In the genomic region with DNA sequence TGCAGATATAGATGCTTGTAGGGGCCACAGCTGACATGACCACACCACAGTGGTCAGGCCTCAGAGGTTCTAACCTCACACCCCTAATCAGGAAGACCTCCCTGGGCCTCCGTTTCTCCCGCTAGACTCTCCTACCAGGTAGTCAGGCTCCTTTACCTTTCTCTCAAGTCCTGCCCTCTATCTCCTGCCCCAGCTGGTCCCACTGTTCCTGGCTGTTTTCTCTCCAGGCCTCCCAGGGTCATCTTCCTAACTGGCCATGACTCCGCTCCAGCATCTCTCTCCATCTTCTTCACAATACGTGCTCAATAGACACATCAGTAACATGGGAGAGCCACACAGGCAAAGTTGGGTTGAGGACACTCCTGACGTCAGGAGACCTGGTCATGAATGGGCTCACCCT, we compare ENCODE assay signal across 13 mouse cellular contexts. TPM values are rescaled to one million over a fixed set of nuclear protein-coding genes. Genes with fewer than 3 reads are reported as not detected.
DNase-seq lines count a peak whose midpoint lies in the region; ATAC-seq and TF ChIP-seq lines count a peak whose summit lies in the region.
"Had no signal": no experiment of that assay in that cellular context is flagged by ENCODE, and none has a peak within 500 bp of the region (broad histone marks: within the 10 kb centered on the region; RNA-seq: fewer than 3 reads in every experiment).

No protein-coding gene starts in this region.

- 85% methylated on average over 5 of the region's 5 CpGs for WGBS in kidney, embryonic 14.5 days
- 87% methylated on average over 5 of the region's 5 CpGs for WGBS in kidney, adult 2 months
- WGBS in forebrain, embryonic 15.5 days: 83% methylated on average over 5 of the region's 5 CpGs
- 82% methylated on average over 5 of the region's 5 CpGs for WGBS in limb, embryonic 11.5 days
- WGBS in neural tube, embryonic 13.5 days: 90% methylated on average over 5 of the region's 5 CpGs
- WGBS in lung, adult 2 months: 88% methylated on average over 5 of the region's 5 CpGs
- 92% methylated on average over 5 of the region's 5 CpGs for WGBS in stomach, postnatal 0 days

- H3K9me3 ChIP-seq in kidney, embryonic 14.5 days (ENCODE audit: control insufficient read depth, low read length): no peaks in the 10 kb centered on the region
- H3K9me3 ChIP-seq in forebrain, embryonic 15.5 days: no peaks in the 10 kb centered on the region
- no peaks in the 10 kb centered on the region for H3K9me3 ChIP-seq in limb, embryonic 11.5 days (ENCODE audit: control insufficient read depth, low read length)
- H3K9me3 ChIP-seq in neural tube, embryonic 13.5 days: no peaks in the 10 kb centered on the region
- H3K9me3 ChIP-seq in stomach, postnatal 0 days (ENCODE audit: control insufficient read depth, low read length): no peaks in the 10 kb centered on the region

- ATAC-seq in kidney, embryonic 14.5 days (ENCODE audit: low FRiP score, low TSS enrichment): no peak
- ATAC-seq in forebrain, embryonic 15.5 days (replicated peaks): no peak
- ATAC-seq in limb, embryonic 11.5 days (ENCODE audit: insufficient number of reproducible peaks, low FRiP score, low TSS enrichment, low read depth): no peak
- ATAC-seq in neural tube, embryonic 13.5 days (ENCODE audit: low read depth): 0 out of 2 replicates have a peak, but pooled peaks have one; percentile 2
- ATAC-seq in stomach, postnatal 0 days (ENCODE audit: low FRiP score, low TSS enrichment): no peak

- H3K4me3 ChIP-seq in kidney, embryonic 14.5 days (ENCODE audit: low read length): no peak overlapping the region
- no peak overlapping the region for H3K4me3 ChIP-seq in kidney, adult 2 months (ENCODE audit: insufficient read depth, low read depth, low read length)
- no peak overlapping the region for H3K4me3 ChIP-seq in forebrain, embryonic 15.5 days
- no peak overlapping the region for H3K4me3 ChIP-seq in limb, embryonic 11.5 days (ENCODE audit: low read depth, low read length)
- H3K4me3 ChIP-seq in neural tube, embryonic 13.5 days: no peak overlapping the region
- no peak overlapping the region for H3K4me3 ChIP-seq in lung, adult 2 months (replicated peaks; ENCODE audit: extremely low read depth, low read depth, low read length)
- H3K4me3 ChIP-seq in stomach, postnatal 0 days (ENCODE audit: low read depth, low read length): no peak overlapping the region
- H3K4me3 ChIP-seq: myocyte had no signal

- H3K4me2 ChIP-seq in kidney, embryonic 14.5 days (replicated peaks; ENCODE audit: low read depth, low read length): no peak overlapping the region
- H3K4me2 ChIP-seq in forebrain, embryonic 15.5 days (replicated peaks): no peak overlapping the region
- H3K4me2 ChIP-seq in limb, embryonic 11.5 days (ENCODE audit: low read depth, severe bottlenecking): no peak overlapping the region
- H3K4me2 ChIP-seq in neural tube, embryonic 13.5 days: no peak overlapping the region
- H3K4me2 ChIP-seq in stomach, postnatal 0 days (replicated peaks; ENCODE audit: low read depth): no peak overlapping the region

- DNase-seq in kidney, adult 2 months: no peak
- DNase-seq in limb, embryonic 11.5 days (ENCODE audit: low spot score): peak; percentile 18
- DNase-seq in lung, adult 2 months: no peak
- no peak for DNase-seq in stomach, postnatal 0 days (ENCODE audit: low spot score)
- DNase-seq in spleen, adult 12 weeks (ENCODE audit: low spot score): no peak
- DNase-seq: adrenal gland, adult 2 months; cerebellum, adult 9-10 months; kidney, adult 11 months had no signal

- H3K36me3 ChIP-seq in kidney, embryonic 14.5 days (ENCODE audit: control insufficient read depth, insufficient read depth, low read length): peaks cover 10% of the 10 kb centered on the region; the same call in 1 of the 2 replicates
- no peaks in the 10 kb centered on the region for H3K36me3 ChIP-seq in kidney, adult 2 months (ENCODE audit: control insufficient read depth, insufficient read depth, low read length)
- no peaks in the 10 kb centered on the region for H3K36me3 ChIP-seq in forebrain, embryonic 15.5 days
- H3K36me3 ChIP-seq in limb, embryonic 11.5 days (ENCODE audit: control insufficient read depth, insufficient read depth, low read length): no peaks in the 10 kb centered on the region
- no peaks in the 10 kb centered on the region for H3K36me3 ChIP-seq in neural tube, embryonic 13.5 days
- no peaks in the 10 kb centered on the region for H3K36me3 ChIP-seq in stomach, postnatal 0 days (ENCODE audit: control insufficient read depth, insufficient read depth, low read length)

- peak overlapping the region; percentile 23; the same call in 1 of the 2 replicates for H3K9ac ChIP-seq in kidney, embryonic 14.5 days (ENCODE audit: low read depth, low read length)
- no peak overlapping the region for H3K9ac ChIP-seq in forebrain, embryonic 15.5 days (replicated peaks)
- no peak overlapping the region; the same call in 1 of the 2 replicates for H3K9ac ChIP-seq in limb, embryonic 11.5 days (ENCODE audit: low read length)
- H3K9ac ChIP-seq in neural tube, embryonic 13.5 days: peak overlapping the region; percentile 41; the same call in 1 of the 2 replicates
- H3K9ac ChIP-seq in stomach, postnatal 0 days (ENCODE audit: low read length): no peak overlapping the region

- no peak for TF ChIP-seq CTCF in kidney, adult 2 months (conservative IDR thresholded peaks at IDR 0.05; ENCODE audit: insufficient read depth, insufficient read length, low read depth, low read length)
- no peak for TF ChIP-seq CTCF in lung, adult 2 months (IDR thresholded peaks at IDR 0.05; ENCODE audit: insufficient read depth, low read length)
- no peak for TF ChIP-seq CTCF in stomach, postnatal 0 days (IDR thresholded peaks at IDR 0.05; ENCODE audit: low read depth)

- peaks cover 76% of the 10 kb centered on the region for H3K4me1 ChIP-seq in kidney, embryonic 14.5 days (ENCODE audit: control insufficient read depth, insufficient read depth, low read length)
- 0 out of 2 replicates have a peak, but pooled peaks cover 2% of the 10 kb centered on the region for H3K4me1 ChIP-seq in kidney, adult 2 months (ENCODE audit: control insufficient read depth, insufficient read depth, low read length)
- H3K4me1 ChIP-seq in forebrain, embryonic 15.5 days: peaks cover 57% of the 10 kb centered on the region
- peaks cover 67% of the 10 kb centered on the region for H3K4me1 ChIP-seq in limb, embryonic 11.5 days (ENCODE audit: control insufficient read depth, insufficient read depth, low read length)
- H3K4me1 ChIP-seq in neural tube, embryonic 13.5 days (replicated peaks): peaks cover 98% of the 10 kb centered on the region
- H3K4me1 ChIP-seq in lung, adult 2 months (ENCODE audit: control insufficient read depth, insufficient read depth, low read length): no peaks in the 10 kb centered on the region; the same call in 1 of the 2 replicates
- H3K4me1 ChIP-seq in stomach, postnatal 0 days (replicated peaks; ENCODE audit: control insufficient read depth, insufficient read depth): peaks cover 2% of the 10 kb centered on the region; the same call in 1 of the 2 replicates

- TF ChIP-seq POLR2A in kidney, adult 2 months (IDR thresholded peaks at IDR 0.05; ENCODE audit: low read depth, low read length): no peak
- no peak for TF ChIP-seq POLR2A in lung, adult 2 months (IDR thresholded peaks at IDR 0.05; ENCODE audit: borderline replicate concordance, extremely low read depth, low read depth, low read length)

- H3K27me3 ChIP-seq in kidney, embryonic 14.5 days (ENCODE audit: control insufficient read depth, insufficient read depth, low read length): no peaks in the 10 kb centered on the region
- H3K27me3 ChIP-seq in kidney, adult 2 months (replicated peaks; ENCODE audit: control insufficient read depth, insufficient read depth, low read length): no peaks in the 10 kb centered on the region
- H3K27me3 ChIP-seq in forebrain, embryonic 15.5 days: no peaks in the 10 kb centered on the region
- no peaks in the 10 kb centered on the region for H3K27me3 ChIP-seq in limb, embryonic 11.5 days (ENCODE audit: control insufficient read depth, insufficient read depth, low read length)
- no peaks in the 10 kb centered on the region for H3K27me3 ChIP-seq in neural tube, embryonic 13.5 days
- no peaks in the 10 kb centered on the region for H3K27me3 ChIP-seq in stomach, postnatal 0 days (ENCODE audit: control insufficient read depth, insufficient read depth, low read length)

- H3K27ac ChIP-seq in kidney, embryonic 14.5 days (ENCODE audit: low read depth, low read length): peak overlapping the region; percentile 3; the same call in 1 of the 2 replicates
- H3K27ac ChIP-seq in kidney, adult 2 months (ENCODE audit: insufficient read depth, low read depth, low read length): no peak overlapping the region; the same call in 1 of the 2 replicates
- peak overlapping the region; percentile 83 for H3K27ac ChIP-seq in forebrain, embryonic 15.5 days (replicated peaks)
- no peak overlapping the region for H3K27ac ChIP-seq in limb, embryonic 11.5 days (replicated peaks; ENCODE audit: low read depth, low read length)
- peak overlapping the region; percentile 84 for H3K27ac ChIP-seq in neural tube, embryonic 13.5 days (replicated peaks)
- H3K27ac ChIP-seq in stomach, postnatal 0 days (replicated peaks): no peak overlapping the region
- H3K27ac ChIP-seq: macrophage had no signal

- TF ChIP-seq EP300 in stomach, postnatal 0 days (optimal IDR thresholded peaks at IDR 0.05): no peak

RNA-seq across cellular contexts. Expression of a gene that starts 12.9 kb away (rescaled TPM):
- polyA plus RNA-seq in kidney, embryonic 14.5 days (2014; fragmentation: Nextera tagmentation; extraction: Ambion mirVana): 11.1 and 14.2 TPM in 2 replicates
- polyA plus RNA-seq in kidney, adult 2 months (2012; rRNA removed): 10.0 and 10.2 TPM in 2 replicates
- polyA plus RNA-seq in forebrain, embryonic 15.5 days (2015; fragmentation: Nextera tagmentation; extraction: Ambion mirVana): 5.0 and 5.7 TPM in 2 replicates
- polyA plus RNA-seq in limb, embryonic 11.5 days (2014; fragmentation: Nextera tagmentation; extraction: Ambion mirVana): 12.8 and 13.6 TPM in 2 replicates
- 9.8 and 10.4 TPM in 2 replicates for polyA plus RNA-seq in neural tube, embryonic 13.5 days (2015; fragmentation: Nextera tagmentation; extraction: Ambion mirVana)
- polyA plus RNA-seq in lung, adult 2 months (2012; rRNA removed): 10.5 and 14.4 TPM in 2 replicates
- polyA plus RNA-seq in stomach, postnatal 0 days (2015; fragmentation: Nextera tagmentation; extraction: Ambion mirVana): 4.1 and 4.5 TPM in 2 replicates
- polyA plus RNA-seq: macrophage had no signal

Comparison
In these comparisons a context has a peak if more than half of its experiments do, and no peak if none do; other contexts are left out.
1. H3K27ac ChIP-seq: peak in kidney, embryonic 14.5 days (single experiment), forebrain, embryonic 15.5 days (single experiment) and neural tube, embryonic 13.5 days (single experiment); none in kidney, adult 2 months (single experiment), limb, embryonic 11.5 days (single experiment) and stomach, postnatal 0 days (single experiment).
2. H3K9ac ChIP-seq: peak in kidney, embryonic 14.5 days (single experiment) and neural tube, embryonic 13.5 days (single experiment); none in forebrain, embryonic 15.5 days (single experiment), limb, embryonic 11.5 days (single experiment) and stomach, postnatal 0 days (single experiment).